Mouse (Mus musculus) neural tube, embryonic 10.5 days (tissue): ENCODE results near the gene Rhbdd3.
"Not testable (repeated sequence)": the region's sequence is repeated elsewhere in the genome, so short reads cannot be mapped to it uniquely, and the experiment has no call there.

Source experiments
- DNase-seq: peaks from one replicate; pipeline ENCODE4 v3.0.0-alpha.2; 2017; ENCODE audit warnings: low spot score; ENCODE audit errors: extremely low spot score

The Rhbdd3 gene

DNA sequence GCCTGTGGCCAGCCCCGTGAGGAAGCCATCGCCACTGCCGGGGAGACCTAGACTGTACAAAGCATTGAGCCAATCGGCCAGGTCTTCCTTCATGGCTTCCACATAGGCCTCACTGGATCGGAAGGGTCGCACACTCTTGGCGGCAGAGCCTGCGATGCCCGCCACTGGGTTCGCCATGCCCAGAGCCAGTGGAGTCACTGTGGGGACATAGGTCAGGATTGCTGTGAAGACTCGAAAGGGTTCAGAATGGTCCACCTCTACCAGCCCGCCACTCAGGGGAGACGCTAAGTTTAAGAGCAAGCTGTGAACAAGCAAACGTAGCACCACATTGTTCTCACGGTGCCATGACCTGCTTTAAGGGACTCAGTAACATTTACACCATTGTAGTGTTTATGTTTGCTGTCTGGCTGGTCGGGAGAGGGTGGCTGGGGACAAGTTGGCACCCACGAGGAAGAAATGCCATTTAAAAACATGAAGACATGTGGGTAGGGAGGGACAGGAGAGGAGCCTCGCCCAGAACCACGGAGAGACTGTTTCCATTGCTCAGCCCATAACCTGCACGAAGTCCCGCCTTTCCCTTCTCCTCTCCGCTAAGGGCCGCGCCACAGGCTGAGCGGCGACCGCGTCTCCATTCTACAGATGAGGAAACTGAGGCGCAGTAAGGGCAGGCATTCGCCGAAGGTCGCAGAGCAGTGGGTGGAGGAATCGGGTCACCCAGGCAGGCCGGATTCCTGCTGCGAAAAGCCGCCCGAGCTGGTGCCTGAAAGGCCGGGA is 34.3 kb upstream of the Rhbdd3 start:
- peak; percentile 36 for DNase-seq

DNA sequence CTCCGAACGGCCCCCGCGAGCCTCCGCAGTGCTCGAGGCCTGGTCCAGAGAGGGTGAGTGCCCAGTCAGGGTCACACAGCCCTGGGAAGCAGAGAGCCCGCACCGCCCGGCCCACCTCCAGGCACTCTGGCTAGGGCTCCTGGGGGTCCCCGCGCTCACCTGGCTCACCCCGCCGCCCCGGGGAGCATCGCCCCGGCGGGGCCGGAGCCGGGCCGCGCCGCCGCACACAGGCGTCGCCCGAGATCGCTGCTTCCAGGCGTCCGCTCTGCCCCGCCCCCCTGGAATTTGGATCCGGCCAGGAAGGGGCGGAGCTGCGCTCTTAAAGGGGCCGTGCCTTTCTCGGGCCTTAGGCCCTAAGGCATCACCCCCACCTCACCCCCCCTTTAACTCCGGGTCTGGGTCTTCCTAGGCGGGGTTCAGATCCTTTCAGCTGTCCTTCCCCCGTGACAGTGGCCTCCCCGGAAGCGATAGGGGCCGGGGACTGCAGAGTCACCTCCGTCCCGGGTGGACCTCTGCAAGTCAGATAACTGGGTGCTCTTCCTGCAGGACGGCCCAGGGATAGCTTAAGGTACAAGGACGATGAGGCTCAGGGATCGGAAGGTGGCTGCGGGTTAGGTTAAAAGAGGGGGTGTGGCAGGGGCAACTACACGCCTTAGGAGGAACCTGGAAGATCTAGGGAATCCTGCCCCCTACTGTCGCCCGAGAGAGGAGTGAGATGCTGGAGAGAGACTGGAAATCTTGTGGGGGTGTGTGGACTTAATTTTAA is 33.5 kb upstream of the Rhbdd3 start, which contains the start of gene Gas2l1:
TSS of gene Gas2l1 (minus strand) at position 272 of the 766 bp plus-strand sequence.
- peak; percentile 93 for DNase-seq

DNA sequence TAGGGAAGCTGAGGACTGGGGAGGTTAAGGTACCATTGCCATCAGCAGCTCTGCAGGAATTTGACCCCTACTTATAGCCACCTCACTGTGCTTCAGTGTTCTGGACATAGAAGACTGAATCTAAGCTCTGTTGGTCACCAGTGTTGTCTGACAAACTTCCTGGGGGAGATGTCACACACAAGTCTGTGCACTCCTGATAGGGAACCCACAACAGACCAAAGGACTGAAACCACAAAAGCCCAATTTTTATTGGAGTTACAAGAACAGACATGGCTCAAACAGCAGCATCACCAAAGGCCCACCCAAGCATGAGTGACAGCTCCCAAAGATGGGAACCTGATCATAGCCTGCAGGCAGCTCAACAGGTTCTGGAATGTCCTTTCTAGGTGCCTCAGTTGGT is 31.7 kb upstream of the Rhbdd3 start:
- no peak for DNase-seq

DNA sequence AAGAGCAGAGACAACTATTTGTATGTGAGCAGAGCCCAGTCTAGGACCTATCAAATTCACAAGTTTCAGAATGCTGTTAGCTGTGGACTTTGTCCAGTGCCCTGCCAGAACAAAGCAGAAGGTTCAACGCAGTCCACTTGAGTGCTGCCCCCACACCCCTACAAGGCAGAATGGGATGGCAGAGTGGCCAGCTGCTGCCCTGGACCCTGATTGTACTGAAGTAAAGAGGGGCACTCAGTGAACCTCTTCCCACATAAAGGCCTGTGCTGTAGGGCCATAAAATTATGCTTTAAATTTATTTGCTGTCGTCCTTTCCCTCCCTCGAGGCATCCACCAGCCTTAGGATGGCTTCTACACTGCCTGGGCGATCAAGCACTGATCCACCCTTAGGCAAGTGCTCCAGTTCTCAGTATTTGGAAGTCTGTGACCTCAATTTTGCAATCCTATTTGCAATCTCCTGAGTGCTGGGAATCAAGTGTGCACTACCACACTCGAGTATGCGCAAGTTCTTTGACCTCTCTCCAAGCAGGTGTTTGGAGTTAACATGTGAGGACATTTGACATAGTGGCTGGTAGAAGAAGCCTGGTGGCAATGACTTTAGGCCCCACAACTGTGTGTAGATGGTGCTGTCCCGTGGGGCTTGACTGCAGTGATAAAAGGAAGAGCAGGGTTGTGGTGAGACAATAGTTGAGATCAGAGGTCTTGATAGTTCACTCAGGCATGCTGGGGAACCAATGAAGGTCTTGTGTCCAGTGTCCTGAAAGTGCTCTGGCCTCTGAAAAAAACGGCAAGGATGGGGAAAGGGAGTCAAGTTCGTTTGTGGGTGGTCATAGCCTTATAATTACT is 30.4 kb upstream of the Rhbdd3 start:
- no peak for DNase-seq

DNA sequence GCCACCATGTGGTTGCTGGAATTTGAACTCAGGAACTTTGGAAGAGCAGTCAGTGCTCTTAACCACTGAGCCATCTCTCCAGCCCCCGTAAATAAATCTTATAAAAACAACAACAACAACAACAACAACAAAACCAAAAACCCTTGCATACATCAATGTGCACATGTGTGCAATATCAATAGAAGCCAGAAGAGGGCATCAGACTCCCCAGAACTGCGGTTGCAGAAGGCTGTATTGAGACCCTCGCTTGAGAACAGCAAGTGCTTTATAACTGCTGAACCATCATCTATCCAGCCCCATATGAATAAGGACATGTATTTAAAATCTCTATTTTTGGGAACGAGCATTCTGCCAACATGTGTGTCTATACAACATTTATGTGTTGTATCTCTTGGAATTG is 23.8 kb upstream of the Rhbdd3 start:
- no peak for DNase-seq

DNA sequence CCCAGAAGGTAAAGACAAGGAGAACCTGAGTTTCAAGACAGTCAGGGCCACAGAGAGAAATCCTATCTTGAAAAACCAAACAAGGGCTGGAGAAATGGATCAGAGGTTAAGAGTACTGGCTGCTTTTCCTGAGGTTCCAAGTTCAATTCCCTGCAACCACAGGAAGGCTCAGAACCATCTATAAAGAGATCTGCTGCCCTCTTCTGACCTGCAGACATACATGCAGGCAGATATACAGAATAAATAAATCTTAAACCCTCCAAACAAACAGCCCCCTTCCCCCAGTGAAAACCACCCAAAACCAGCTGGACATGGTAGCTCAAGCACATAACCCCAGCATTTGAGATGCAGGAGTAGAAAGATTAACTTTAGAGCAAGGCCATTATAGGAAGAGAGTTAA is 23.0 kb upstream of the Rhbdd3 start:
- no peak for DNase-seq

DNA sequence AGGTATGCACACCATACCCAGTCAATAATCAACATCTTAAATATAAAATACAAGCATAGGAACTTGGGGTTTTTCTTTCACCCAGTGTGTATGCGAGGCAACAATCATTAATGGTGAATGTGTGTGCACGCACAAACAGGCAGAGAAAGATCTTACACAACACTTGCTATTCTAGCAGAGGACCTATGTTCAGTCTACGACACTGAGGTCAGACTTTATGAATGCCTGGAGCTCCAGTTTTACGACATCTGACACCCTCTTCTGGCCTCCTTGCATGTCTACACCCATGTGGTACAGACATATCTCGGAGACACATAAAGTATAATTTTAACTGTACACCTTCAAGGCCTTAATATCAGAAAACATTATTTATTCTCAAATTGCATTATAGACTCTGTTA is 21.9 kb upstream of the Rhbdd3 start:
- not testable (repeated sequence) for DNase-seq

DNA sequence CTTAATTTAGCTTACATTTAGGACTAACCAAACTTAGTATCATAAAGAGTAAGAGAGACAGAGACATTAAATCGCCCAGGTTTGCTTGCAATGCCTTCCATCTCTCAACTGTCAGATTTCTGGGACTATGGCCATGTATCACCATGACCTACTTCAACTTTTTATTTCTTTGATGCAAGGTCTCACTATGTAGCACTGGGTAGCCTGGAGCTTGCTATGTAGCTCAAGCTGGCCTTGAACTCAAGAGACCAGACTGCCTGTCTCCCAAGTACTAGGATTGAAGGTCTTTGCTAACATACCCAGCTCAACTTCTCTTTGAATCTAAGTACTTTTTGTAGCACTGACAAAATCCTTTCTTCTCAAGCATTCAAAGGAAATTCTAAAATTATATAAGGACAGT is 9.6 kb upstream of the Rhbdd3 start:
- no peak for DNase-seq

DNA sequence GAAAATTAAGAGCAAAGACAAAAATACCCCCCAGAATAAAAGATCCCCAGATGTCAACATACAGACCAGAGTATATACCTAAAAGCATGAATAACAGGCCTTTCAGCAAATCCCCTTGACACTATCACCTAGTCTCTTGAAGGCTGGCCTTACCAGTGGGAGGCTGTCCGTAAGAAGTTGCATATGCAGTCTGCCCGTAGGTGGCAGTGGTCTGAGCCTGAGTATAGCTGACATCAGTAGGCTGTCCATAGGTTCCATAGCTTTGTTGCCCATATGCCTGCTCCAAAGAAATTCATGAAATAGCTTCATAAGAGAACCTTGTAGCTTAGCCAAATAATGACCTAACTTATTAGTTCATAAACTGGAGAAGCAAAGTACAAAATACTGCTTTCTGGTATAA is 7.0 kb upstream of the Rhbdd3 start:
- DNase-seq = no peak

DNA sequence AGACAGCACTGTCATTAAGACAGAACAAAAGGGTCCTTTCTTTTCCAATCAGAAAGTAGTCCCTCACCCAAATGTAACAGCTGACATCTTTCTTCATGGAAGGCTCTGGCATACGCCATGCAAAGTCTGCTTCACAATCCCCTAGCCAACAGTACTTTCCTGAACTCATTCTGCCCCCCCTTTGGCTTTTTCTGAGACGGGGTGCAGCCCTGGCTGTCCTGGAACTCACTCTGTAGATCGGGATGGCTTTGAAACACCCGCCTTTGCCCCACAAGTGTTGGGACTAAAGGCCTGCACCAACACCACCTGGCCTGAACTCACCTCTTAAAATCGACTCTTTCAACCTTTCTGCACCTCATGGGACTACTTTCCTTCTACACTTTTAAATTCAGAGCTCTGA is 2.8 kb upstream of the Rhbdd3 start:
- DNase-seq = no peak

DNA sequence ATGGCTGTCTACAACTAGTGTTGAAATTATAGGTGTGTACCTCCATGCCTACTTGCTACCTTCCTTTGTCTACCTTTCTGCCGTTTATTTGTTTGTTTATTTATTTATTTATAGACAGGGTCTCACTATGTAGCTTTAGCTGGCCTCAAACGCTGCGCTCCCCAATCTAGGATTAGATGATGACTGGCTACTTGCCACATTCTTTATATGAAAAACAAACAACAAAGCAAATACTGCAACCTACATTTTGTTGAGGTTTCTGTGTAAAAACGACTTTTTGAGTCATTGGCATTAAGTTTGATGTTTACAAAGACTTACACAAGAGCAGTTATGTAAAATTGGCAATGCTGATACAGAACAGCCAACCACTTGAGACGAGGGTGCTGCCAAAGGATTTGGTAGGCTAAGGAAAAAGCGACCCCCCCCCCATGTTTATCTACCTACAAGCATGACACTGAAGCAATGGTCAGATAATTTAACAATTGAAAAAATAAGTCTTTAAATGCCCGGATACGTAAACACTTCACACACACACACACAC is 2.2 kb upstream of the Rhbdd3 start:
- DNase-seq = no peak

DNA sequence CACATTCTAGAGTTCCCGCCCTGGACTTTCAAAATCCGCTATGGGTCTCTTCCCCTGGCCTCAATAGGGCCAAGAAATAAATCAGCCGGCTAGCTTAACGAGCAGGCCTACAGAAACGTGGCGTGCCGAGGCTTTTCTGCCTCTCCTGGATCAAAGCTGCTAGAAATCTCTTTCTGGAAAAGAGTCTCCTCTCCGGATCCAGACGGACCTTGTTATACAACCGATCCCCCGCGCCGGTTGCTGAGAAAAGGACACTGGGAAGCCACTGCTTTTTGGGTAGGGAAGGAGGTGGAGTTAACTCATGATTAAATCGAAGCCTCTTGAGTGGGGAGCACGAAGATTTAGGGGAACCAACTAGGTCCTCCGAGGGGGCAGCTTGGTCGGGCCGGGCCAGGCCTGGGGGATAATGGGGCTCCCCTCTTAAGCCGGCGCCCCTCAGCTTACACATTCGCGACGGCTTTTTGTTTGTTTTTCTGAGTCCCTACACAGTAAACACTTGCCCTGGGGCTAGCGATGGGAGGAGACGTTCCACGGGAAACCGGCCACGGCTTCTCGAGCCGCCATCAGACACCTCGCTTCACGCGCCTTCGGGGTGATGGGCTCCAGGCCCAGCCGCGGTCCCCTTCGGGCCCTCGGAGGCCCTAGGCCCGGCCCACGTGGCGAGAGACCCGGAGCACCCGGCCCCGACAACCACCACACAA is 541 bp upstream of the Rhbdd3 start:
- DNase-seq = peak; percentile 51

DNA sequence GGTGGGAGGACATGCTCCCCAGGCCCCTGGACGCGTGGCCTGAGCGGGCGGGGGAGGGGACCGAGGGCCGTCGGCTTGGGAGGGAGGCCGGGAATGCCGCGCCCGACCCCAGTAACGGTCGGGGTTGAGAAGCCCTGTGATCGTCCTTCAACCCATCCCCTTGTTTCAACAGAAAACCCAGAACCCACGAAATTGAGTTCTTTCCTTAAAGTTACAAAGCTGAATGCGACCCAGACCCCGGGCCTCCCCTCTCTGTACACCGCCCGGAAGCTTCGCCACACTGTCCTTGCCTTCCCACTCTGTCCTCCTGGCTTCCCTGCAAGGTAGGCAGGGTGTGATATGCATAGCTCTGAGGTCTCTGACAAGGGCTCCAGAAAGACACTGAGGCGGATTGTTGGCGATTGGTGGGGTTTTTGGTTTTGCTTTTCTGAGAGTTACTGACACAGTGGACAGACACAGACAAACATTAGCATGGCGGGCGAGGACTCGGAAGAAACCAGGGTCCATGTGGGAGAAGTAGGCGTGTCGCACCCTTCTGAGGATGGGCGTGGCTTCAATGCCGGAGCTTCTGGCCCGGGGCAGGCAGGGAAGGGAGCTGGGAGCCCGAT is 954 bp downstream of the Rhbdd3 start:
- peak; percentile 90 for DNase-seq

DNA sequence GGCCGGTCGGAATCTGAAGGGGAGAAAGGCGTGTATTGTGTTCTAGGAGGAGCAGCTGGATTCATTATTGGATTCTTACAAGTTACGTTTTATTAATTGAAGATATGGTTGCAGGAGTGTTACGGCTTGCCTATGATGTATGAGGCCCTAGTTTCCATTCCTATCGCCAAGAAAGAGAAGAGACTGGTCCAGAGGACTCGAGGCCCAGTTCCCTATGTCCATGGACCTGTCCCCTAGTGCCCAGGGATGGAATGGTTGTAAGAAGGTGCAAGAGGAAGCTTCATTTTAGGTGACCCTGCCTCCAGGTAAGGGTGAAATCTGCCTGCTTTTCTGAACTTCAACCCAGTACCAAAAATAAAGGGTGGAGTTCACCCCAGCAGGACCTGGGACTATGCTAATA is 1.6 kb downstream of the Rhbdd3 start:
- DNase-seq = no peak

DNA sequence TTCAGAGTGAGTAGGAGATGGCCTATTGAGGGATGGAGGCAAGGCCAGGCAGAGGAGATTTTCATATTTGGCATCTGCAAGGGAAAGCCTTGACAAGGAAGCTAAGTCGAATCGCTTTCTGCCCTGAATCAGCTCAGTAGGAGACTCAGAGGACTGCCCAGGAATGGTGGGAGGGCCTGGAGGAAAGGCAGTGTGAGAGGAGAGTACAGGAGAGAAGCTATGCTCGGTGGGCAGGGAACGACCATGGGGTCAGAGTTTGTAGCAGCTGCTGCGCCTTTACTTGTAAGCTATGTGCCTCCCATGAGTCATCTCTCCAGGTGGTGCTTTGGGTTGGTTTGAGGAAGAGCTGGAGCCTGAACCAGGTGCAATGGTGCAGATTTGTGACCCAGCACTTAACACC is 2.1 kb downstream of the Rhbdd3 start:
- no peak for DNase-seq

DNA sequence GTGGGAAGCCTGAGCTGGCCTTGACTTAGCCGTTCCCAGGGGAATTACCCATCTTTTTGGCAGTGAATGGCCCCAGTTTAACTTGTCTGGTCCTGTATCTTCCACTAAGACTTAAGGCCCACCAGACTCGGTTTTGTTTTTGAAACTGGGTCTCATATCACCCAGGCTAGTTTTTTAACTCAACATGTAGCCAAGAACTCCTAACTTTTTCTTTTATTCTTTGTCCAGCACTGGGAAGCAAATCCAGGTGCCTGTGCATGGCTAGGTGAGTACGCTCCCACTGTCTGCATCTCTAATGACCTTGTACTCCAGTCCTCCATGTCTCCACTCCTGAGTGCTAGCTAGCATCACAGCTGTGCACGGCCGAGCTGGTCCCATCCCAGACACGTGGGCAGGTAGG is 2.9 kb downstream of the Rhbdd3 start:
- no peak for DNase-seq

DNA sequence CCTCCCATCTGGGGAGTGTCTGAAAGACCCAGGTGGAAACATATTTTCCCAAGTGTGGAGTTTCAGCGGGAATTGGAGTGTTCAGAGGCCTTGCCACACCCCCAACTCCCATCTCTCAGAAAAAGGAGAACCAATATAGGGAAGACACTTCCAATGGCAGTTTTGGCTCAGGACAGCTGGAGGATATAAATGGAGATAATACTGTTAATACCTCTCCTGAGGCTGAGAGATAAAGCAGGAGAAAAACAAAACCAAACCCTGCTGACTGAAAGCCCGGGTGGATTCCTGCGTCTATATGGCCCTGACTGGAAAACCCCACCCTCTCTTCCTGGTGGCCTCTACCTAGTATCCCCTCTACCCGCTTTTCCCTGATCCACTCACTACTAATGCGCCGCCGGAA is 3.7 kb downstream of the Rhbdd3 start:
- no peak for DNase-seq

DNA sequence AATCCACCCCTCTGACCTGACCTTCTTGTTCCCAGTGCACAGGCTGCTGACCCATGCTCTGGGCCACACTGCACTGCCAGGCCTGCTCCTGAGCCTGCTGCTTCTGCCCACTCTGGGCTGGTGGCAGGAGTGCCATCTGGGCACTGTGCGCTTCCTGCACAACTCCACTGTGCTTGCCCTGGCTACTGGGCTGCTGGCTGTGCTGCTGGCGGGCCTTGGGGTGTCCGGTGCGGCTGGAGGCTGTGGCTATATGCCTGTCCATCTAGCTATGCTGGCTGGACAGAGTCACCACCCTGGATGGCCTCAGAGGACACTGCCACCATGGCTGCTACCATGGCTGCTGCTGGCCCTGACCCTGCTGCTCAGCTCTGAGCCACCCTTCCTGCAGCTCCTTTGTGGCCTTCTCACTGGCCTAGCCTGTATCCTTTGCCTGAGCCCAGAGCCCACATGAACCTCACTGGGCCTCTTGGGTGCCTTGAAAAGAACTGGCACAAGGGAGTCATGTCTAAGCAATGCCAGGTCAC is 5.3 kb downstream of the Rhbdd3 start:
- DNase-seq = no peak

DNA sequence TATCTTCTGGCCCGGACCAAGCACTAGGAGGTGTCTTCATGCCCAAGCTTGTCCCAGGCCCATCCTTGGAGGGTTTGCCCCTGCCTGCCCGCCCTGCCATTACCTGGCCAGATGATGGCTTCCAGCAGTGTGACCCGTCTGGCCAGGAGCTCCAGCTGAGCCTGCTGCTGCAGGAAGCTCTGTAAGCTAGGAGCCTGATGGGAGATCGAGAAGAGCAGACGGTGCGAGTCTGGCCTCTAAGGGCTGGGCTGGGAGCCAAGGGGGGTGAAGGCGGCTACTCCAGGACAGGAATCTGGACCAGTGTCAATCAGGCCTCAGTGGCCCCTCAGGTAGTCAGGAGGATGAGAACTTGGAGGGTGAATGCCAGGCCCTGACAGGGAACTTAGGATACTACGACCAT is 10.7 kb downstream of the Rhbdd3 start:
- DNase-seq = no peak

DNA sequence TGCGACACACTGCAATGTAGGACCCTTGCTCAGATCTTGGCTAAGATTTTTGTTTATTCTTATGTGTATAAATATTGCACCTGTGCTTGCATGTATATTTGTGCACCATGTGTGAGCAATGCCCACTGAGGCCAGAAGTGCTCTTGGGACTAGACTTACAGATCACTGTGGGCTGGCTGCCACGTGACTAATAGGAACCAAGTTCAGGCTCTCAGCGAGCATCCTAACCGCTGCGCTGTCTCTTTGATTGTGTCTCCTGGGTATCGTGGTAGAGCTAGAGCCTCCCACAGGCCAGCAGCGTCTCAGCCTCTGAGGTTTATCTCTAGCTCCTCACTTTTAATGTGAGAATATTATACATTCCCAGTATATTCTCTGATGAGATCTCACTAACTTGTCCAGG is 14.9 kb downstream of the Rhbdd3 start:
- DNase-seq = no peak
